Mouse (Mus musculus): ENCODE results near the gene Sipa1l2. TPM values are rescaled to one million over a fixed set of nuclear protein-coding genes. Genes with fewer than 3 reads are reported as not detected.

The Sipa1l2 gene
- polyA plus RNA-seq, 1 experiment from 2014 or later = 17.9 TPM

- Histone ChIP-seq H3K9me3 (no peaks in the 10 kb centered on the region), H3K4me3 (no peak overlapping the region), H3K27me3 (no peaks in the 10 kb centered on the region), H3K4me2 (no peak overlapping the region), H3K9ac (no peak overlapping the region), H3K36me3 (no peaks in the 10 kb centered on the region), H3K4me1 (peaks cover 8% of the 10 kb centered on the region), H3K27ac (no peak overlapping the region)
- WGBS = 69% methylated on average over 8 of the region's 8 CpGs
- ATAC-seq (ENCODE audit: insufficient number of reproducible peaks, insufficient read depth, low FRiP score, low TSS enrichment, low read depth) = no peak
Observed at GRCm38 (mm10) chr8:125604817-125605512, 35.4 kb upstream of the Sipa1l2 start.

GRCm38 (mm10) chr8:125604213-125604816 is 34.7 kb upstream of the Sipa1l2 start:
- Histone ChIP-seq H3K9ac (no peak overlapping the region), H3K36me3 (no peaks in the 10 kb centered on the region), H3K4me3 (no peak overlapping the region), H3K9me3 (no peaks in the 10 kb centered on the region), H3K27me3 (no peaks in the 10 kb centered on the region), H3K4me2 (no peak overlapping the region), H3K27ac (no peak overlapping the region), H3K4me1 (peaks cover 11% of the 10 kb centered on the region)
- WGBS = 88% methylated on average over 18 of the region's 18 CpGs
- ATAC-seq (ENCODE audit: insufficient number of reproducible peaks, insufficient read depth, low FRiP score, low TSS enrichment, low read depth) = no peak

DNA sequence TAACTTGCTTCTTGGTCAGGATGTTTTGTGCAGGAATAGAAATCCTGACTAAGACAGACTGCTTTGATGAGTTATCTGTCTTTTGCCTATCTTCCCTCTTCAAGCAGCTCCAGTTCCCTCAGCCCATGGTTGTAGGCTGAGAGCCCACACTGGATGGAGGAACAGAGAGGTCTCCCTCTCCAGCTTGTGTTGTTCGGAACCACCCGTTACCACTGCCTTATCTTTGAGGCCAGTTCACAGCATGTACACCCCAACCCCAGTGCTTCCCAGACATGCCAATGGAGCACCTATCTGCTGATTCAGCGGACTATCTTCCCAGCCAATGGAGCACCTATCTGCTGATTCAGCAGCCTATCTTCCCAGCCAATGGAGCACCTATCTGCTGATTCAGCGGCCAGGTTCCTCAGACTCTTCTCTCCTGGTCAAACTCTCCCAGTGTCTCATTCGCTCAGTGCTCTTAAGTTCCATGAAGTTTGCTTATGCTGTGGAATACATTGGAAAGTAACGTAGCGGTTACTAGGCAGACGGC is 33.8 kb upstream of the Sipa1l2 start:
- no peak overlapping the region for H3K4me2 ChIP-seq
- WGBS = 94% methylated on average over 8 of the region's 8 CpGs
- H3K4me1 ChIP-seq = peaks cover 11% of the 10 kb centered on the region
- H3K27me3 ChIP-seq = no peaks in the 10 kb centered on the region
- no peak for ATAC-seq (ENCODE audit: insufficient number of reproducible peaks, insufficient read depth, low FRiP score, low TSS enrichment, low read depth)
- no peak overlapping the region for H3K27ac ChIP-seq
- no peak overlapping the region for H3K4me3 ChIP-seq
- H3K9ac ChIP-seq = no peak overlapping the region
- H3K36me3 ChIP-seq = no peaks in the 10 kb centered on the region
- H3K9me3 ChIP-seq = no peaks in the 10 kb centered on the region

GRCm38 (mm10) chr8:125600033-125600686 is 30.6 kb upstream of the Sipa1l2 start:
- peaks cover 23% of the 10 kb centered on the region for H3K4me1 ChIP-seq
- WGBS = 66% methylated on average over 12 of the region's 12 CpGs
- H3K27me3 ChIP-seq = no peaks in the 10 kb centered on the region
- no peak overlapping the region for H3K4me2 ChIP-seq
- no peak overlapping the region for H3K27ac ChIP-seq
- H3K4me3 ChIP-seq = no peak overlapping the region
- H3K9ac ChIP-seq = no peak overlapping the region
- ATAC-seq (ENCODE audit: insufficient number of reproducible peaks, insufficient read depth, low FRiP score, low TSS enrichment, low read depth) = no peak
- H3K36me3 ChIP-seq = no peaks in the 10 kb centered on the region
- H3K9me3 ChIP-seq = no peaks in the 10 kb centered on the region

DNA sequence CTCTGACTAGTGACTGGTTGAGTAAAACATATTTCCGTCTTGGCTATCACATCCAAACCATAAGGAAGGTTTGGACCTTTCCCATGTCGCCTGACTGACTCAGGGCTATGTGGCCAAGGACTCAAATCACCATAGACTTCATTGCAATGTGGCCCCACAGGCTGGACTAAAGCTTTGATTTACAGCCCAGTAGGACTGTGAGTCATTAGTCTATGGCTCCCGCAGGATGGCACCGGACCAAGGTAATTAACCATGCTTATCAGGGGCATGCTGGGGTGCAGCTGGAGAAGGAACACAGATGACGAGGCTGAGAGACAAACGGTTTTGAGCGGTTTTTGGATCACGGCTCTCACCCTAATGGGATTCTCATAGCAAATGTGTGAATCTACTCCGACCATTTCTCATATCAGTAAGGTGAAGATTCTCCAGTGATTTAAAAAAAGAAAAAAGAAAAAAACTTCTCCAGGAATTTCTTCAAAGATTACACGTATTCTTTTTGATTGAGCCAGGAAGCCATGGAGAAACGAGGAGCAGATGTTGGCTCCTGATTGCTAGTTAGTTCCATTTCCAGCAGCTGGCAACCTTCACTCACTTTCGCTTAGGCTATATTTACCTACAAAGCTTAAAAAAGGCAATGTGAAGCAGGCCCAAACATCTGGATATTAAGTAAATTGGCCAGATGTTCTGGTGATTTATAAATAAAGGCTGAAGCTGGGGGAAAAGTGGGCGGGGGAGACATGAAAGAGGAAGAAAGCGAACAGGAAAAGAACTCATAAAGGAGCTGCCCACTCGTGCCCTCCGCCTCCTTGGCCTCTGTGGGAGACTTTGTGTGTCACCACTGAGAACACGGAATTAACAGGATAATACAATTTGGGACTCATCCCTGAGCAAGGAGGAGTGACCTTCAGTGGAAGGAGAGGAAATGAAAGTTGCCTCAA is 26.2 kb upstream of the Sipa1l2 start:
- no peaks in the 10 kb centered on the region for H3K36me3 ChIP-seq
- H3K9me3 ChIP-seq = no peaks in the 10 kb centered on the region
- WGBS = 29% methylated on average over 17 of the region's 17 CpGs
- peak overlapping the region; percentile 9; the same call in 1 of the 2 replicates for H3K4me2 ChIP-seq
- H3K4me3 ChIP-seq = no peak overlapping the region
- H3K4me1 ChIP-seq = peaks cover 24% of the 10 kb centered on the region
- no peak for ATAC-seq (ENCODE audit: insufficient number of reproducible peaks, insufficient read depth, low FRiP score, low TSS enrichment, low read depth)
- peak overlapping the region; percentile 44; the same call in 1 of the 2 replicates for H3K27ac ChIP-seq
- H3K27me3 ChIP-seq = no peaks in the 10 kb centered on the region
- H3K9ac ChIP-seq = no peak overlapping the region

GRCm38 (mm10) chr8:125590363-125590762 is 20.8 kb upstream of the Sipa1l2 start:
- H3K4me3 ChIP-seq = no peak overlapping the region
- H3K27ac ChIP-seq = no peak overlapping the region
- H3K4me1 ChIP-seq = peaks cover 22% of the 10 kb centered on the region
- no peak overlapping the region for H3K4me2 ChIP-seq
- no peaks in the 10 kb centered on the region for H3K27me3 ChIP-seq
- H3K9ac ChIP-seq = no peak overlapping the region; the same call in 1 of the 2 replicates
- no peaks in the 10 kb centered on the region for H3K9me3 ChIP-seq
- H3K36me3 ChIP-seq = no peaks in the 10 kb centered on the region
- WGBS = 64% methylated on average over 3 of the region's 3 CpGs
- ATAC-seq (ENCODE audit: insufficient number of reproducible peaks, insufficient read depth, low FRiP score, low TSS enrichment, low read depth) = no peak

- Histone ChIP-seq H3K9me3 (no peaks in the 10 kb centered on the region), H3K4me2 (no peak overlapping the region), H3K27me3 (no peaks in the 10 kb centered on the region), H3K4me1 (peaks cover 22% of the 10 kb centered on the region), H3K4me3 (no peak overlapping the region), H3K36me3 (no peaks in the 10 kb centered on the region), H3K27ac (no peak overlapping the region), H3K9ac (no peak overlapping the region)
- WGBS = 72% methylated on average over 7 of the region's 7 CpGs
- ATAC-seq (ENCODE audit: insufficient number of reproducible peaks, insufficient read depth, low FRiP score, low TSS enrichment, low read depth) = no peak
Observed at GRCm38 (mm10) chr8:125586587-125586986, 17.0 kb upstream of the Sipa1l2 start.

GRCm38 (mm10) chr8:125584276-125584675 is 14.7 kb upstream of the Sipa1l2 start:
- Histone ChIP-seq H3K4me3 (no peak overlapping the region), H3K27ac (no peak overlapping the region), H3K9ac (no peak overlapping the region), H3K36me3 (no peaks in the 10 kb centered on the region), H3K27me3 (no peaks in the 10 kb centered on the region), H3K4me2 (no peak overlapping the region), H3K4me1 (peaks cover 4% of the 10 kb centered on the region; the same call in 1 of the 2 replicates), H3K9me3 (no peaks in the 10 kb centered on the region)
- ATAC-seq (ENCODE audit: insufficient number of reproducible peaks, insufficient read depth, low FRiP score, low TSS enrichment, low read depth) = no peak
- WGBS = 72% methylated on average over 3 of the region's 3 CpGs

- ATAC-seq (ENCODE audit: insufficient number of reproducible peaks, insufficient read depth, low FRiP score, low TSS enrichment, low read depth) = no peak
- H3K9ac ChIP-seq = no peak overlapping the region
- H3K27me3 ChIP-seq = peaks cover 5% of the 10 kb centered on the region; the same call in 1 of the 2 replicates
- H3K36me3 ChIP-seq = no peaks in the 10 kb centered on the region
- H3K4me3 ChIP-seq = no peak overlapping the region
- WGBS = 85% methylated on average over 5 of the region's 5 CpGs
- H3K27ac ChIP-seq = no peak overlapping the region
- H3K9me3 ChIP-seq = peaks cover 6% of the 10 kb centered on the region; the same call in 1 of the 2 replicates
- H3K4me1 ChIP-seq = no peaks in the 10 kb centered on the region
- no peak overlapping the region for H3K4me2 ChIP-seq
Observed at GRCm38 (mm10) chr8:125580426-125580825, 10.8 kb upstream of the Sipa1l2 start.

DNA sequence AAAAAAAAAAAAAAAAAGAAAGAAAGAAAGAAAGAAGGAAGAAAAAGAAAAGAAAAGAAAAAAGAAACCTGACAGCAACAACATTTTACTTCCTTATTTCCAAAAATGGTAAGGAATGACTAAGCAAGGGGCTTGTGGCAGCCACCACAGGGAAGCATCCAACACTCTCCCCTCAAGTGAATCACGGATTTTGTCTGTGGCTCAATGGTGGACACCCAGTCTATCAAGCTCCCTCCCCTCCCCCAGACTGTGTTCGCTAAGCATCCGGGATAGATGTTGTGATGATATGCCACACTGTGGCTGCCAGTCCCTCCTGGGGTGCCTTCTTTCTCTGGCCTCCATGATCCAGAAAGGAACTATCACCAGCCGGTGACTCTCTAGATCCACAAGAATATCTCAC is 6.5 kb upstream of the Sipa1l2 start:
- H3K27ac ChIP-seq = no peak overlapping the region
- peaks cover 5% of the 10 kb centered on the region; the same call in 1 of the 2 replicates for H3K27me3 ChIP-seq
- H3K4me1 ChIP-seq = no peaks in the 10 kb centered on the region
- WGBS = 78% methylated on average over 4 of the region's 4 CpGs
- peaks cover 6% of the 10 kb centered on the region; the same call in 1 of the 2 replicates for H3K9me3 ChIP-seq
- no peak overlapping the region for H3K9ac ChIP-seq
- ATAC-seq (ENCODE audit: insufficient number of reproducible peaks, insufficient read depth, low FRiP score, low TSS enrichment, low read depth) = no peak
- H3K4me2 ChIP-seq = no peak overlapping the region
- H3K4me3 ChIP-seq = no peak overlapping the region
- no peaks in the 10 kb centered on the region for H3K36me3 ChIP-seq

GRCm38 (mm10) chr8:125574280-125574679 is 4.7 kb upstream of the Sipa1l2 start:
- Histone ChIP-seq H3K9ac (no peak overlapping the region), H3K4me1 (peaks cover 6% of the 10 kb centered on the region; the same call in 1 of the 2 replicates), H3K4me3 (no peak overlapping the region), H3K27me3 (peaks cover 14% of the 10 kb centered on the region), H3K4me2 (no peak overlapping the region), H3K36me3 (no peaks in the 10 kb centered on the region), H3K9me3 (peaks cover 6% of the 10 kb centered on the region; the same call in 1 of the 2 replicates), H3K27ac (no peak overlapping the region)
- WGBS = 25% methylated on average over 4 of the region's 4 CpGs
- ATAC-seq (ENCODE audit: insufficient number of reproducible peaks, insufficient read depth, low FRiP score, low TSS enrichment, low read depth) = no peak
